Mouse (Mus musculus) stomach, adult 2 months (tissue): ENCODE results near the gene Lrp11. TPM values are rescaled to one million over a fixed set of nuclear protein-coding genes. Genes with fewer than 3 reads are reported as not detected.

Experiments
- polyA plus RNA-seq: library from polyadenylated mRNA; depleted of rRNA; stranded (reverse); fragments of >200 nt; gene quantifications from 2 replicates; pipeline ENCODE4 v1.2.3, GENCODE M21; 2012; rRNA removed

Gene Lrp11
- polyA plus RNA-seq, result 2.8 and 6.3 TPM in 2 replicates

DNA sequence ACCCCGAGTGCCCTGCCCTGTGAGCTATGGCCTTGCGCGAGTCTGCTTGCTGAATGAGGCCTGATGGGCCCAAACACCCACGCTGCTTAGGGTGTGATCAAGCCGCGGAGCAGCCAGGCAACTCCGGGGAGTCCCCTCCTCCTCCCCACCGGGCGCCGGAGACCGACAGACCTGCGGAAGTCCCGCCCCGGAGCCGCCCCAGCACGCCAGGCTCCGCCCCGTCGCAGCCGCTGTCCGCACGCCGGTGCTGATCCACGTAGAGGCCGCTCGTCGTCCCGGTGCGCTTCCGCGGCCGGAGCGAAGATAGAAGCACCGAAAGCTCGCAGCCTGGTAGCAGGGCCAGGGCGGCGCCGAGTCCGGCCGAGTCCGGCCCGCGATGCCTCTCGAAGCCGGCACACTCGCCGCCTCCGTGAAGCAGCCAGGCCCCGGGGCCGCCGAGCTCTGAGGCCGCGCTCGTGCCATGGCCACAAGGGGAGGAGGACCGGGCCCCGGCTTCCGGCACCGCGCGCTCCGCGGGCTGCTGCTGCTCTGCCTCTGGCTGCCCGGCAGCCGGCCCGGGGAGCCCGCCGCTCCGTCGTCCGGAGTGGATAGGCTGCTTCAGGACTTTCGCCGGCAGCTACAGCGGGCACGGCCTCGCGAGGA lies at the start of gene Lrp11:
Lrp11 (plus strand) TSS at position 209 of the 642 bp plus-strand sequence.

DNA sequence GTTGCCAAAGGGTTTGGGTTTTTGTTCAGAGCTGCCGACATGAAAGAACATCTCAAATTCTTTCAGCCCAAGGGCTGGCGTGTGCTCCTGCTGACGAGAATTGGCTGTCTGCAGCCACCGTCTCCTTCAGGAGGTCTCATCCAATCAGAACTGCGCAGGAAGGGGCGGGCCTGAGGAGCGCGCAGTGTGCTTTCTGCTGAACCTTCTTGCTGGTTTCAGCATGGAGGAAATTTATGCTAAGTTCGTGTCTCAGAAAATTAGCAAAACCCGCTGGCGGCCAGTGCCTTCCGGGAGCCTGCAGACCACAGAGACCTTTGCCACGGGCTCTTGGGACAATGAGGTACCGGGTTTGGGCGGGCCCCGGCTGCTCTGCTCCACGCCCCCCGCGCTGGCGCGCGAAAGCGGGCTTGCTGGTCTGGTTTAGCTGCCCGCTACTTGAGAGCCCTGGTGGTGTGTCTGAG lies 77.8 kb downstream of the Lrp11 start, which contains the start of gene Nup43:
Nup43 (plus strand) TSS at position 162 of the 461 bp plus-strand sequence.

Other genes with a start within 250 kb of the Lrp11 start
- gene Ulbp1, start 116.2 kb upstream of the Lrp11 start, polyA plus RNA-seq, result 0.06 and 0.12 TPM in 2 replicates
- gene Nup43, start 77.7 kb downstream of the Lrp11 start, polyA plus RNA-seq, result 1.2 and 1.7 TPM in 2 replicates
- 6.5 and 6.6 TPM in 2 replicates for gene Pcmt1, start 91.3 kb downstream of the Lrp11 start, polyA plus RNA-seq
- 1.7 and 3.3 TPM in 2 replicates for gene Lats1, start 91.4 kb downstream of the Lrp11 start, polyA plus RNA-seq
- gene Katna1, start 136.2 kb downstream of the Lrp11 start, polyA plus RNA-seq, result 0.58 and 0.76 TPM in 2 replicates
- 2.7 and 4.7 TPM in 2 replicates for gene Ginm1, start 203.0 kb downstream of the Lrp11 start, polyA plus RNA-seq
- gene Ppil4, start 203.1 kb downstream of the Lrp11 start, polyA plus RNA-seq, result 1.4 and 1.8 TPM in 2 replicates
- 0.30 and 0.34 TPM in 2 replicates for gene Zc3h12d, start 242.7 kb downstream of the Lrp11 start, polyA plus RNA-seq